Mouse (Mus musculus): ENCODE results near the gene Pklr. TPM values are rescaled to one million over a fixed set of nuclear protein-coding genes. Genes with fewer than 3 reads are reported as not detected.
"Not testable (repeated sequence)": the region's sequence is repeated elsewhere in the genome, so short reads cannot be mapped to it uniquely, and the experiment has no call there.

The Pklr gene
- total RNA-seq, 2 experiments from 2014 or later: 0.14 to 0.66 TPM

DNA sequence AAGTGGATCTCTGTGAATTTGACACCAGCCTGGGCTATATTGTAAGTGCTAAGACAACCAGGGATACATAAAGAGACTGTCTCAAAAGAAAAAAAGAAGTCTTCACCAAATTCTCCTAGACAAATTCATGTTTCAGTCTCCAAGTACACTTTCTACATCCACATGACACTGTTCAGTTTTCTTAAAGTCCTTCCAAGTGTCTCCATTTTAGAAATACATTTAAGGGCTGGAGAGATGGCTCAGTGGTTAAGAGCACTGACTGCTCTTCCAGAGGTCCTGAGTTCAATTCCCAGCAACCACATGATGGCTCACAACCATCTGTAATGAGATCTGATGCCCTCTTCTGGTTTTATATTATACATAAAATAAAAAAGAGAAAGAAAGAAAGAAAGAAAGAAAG is 25.3 kb downstream of the Pklr start:
- intact Hi-C loops (cut with DNase I); DNase-seq: not testable (repeated sequence)

DNA sequence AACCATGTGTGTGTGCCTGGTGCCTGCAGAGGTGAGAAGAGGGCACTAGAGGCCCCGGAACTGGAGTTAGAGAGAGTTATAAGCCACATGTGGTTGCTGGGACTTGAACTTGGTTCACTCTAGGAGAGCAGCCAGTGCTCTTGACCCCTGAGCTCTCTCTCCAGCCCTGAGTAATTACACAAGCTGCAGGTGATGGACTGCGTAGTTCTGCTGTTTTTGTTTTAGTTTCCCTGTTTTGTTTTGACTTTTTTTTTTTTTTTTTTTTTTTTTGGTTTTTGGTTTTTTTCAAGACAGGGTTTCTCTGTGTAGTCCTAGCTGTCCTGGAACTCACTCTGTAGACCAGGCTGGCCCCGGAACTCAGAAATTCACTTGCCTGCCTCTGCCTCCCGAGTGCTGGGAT is 25.8 kb downstream of the Pklr start:
- DNase-seq: no peak
- intact Hi-C loops (cut with DNase I): no loop called here

DNA sequence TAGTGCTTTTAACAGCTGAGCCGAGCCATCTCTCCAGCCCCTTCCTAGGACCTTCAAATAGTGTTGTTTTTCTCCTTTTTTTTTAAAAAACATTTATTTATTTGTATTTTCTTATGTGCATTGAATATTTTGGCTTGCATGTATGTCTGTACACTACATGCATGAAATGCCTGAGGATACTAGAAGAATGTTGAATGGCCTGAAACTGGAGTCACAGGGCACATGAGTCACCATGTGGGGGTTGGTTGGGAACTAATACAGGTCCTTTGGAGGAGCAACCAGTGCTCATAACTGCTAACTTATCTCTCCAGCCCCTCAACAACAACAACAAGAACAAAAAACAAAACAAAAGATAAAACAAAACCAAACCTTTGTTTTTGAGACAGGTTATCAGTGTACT is 27.2 kb downstream of the Pklr start:
- intact Hi-C loops (cut with DNase I): no loop called here
- DNase-seq: no peak

DNA sequence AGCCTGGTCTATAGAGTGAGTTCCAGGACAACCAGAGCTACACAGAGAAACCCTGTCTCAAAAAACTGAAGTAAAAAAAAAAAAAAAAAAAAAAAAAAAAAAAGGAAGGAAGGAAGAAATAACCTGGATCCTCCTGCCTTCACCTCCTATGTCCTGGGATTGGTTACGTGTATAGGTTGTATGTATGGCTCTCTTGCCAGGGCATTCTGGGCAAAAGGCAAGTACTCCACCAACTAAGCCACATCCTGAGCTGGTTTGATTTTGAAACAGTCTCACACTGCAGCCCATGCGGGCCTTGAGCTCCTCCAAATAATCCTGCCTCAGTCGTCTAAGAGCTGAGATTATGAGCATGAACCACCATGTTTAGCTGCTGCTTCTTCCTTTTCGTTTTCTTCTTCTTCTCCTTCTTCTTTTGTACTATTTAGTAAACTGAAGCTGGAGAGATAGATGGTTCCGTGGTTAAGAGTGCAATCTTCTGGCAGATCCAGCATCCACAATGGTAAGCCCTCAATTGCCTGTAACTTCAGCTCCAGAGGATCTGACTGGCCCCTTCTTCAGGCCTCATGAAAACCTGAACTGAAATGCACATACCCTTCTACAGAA is 27.8 kb downstream of the Pklr start:
- DNase-seq: no peak
- intact Hi-C loops (cut with DNase I): no loop called here

- intact Hi-C loops (cut with DNase I): no loop called here
- peak; percentile 94 for DNase-seq
These were observed 28.7 kb downstream of the Pklr start, which contains the start of gene Clk2 for GRCm38 (mm10) chr3:89164506-89165267. Gene Clk2, plus strand, starts transcription at chr3:89164795.

DNA sequence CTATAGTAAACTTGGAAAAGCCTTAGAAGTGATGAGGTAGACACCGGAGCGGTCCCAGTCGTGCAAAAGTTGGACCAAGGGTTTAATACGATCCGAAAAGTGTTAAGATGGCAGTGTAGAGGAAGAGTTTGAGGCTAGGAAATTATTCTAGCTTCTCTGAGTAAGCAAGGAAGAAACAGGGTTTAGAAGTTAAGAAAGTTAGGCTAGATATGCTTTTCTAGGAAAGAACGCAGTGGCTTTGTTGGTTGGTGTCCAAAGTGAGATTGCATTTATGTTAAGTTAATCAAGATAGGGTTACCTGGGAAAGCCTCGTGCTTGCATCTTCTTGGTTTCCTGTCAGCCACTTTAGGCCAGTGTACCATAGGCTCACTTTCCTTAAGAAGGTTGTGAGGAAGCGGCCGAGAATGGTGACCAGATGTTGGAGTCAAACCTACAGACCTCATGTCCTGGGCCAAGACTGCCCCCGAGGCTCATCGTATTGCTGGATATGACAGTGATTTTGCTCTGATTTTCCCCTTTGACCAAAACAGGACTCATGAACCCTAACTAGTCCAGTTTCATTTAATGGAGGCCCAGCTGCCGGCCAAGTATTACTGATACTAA is 29.4 kb downstream of the Pklr start:
- intact Hi-C loops (cut with DNase I): no loop called here
- DNase-seq: no peak

DNA sequence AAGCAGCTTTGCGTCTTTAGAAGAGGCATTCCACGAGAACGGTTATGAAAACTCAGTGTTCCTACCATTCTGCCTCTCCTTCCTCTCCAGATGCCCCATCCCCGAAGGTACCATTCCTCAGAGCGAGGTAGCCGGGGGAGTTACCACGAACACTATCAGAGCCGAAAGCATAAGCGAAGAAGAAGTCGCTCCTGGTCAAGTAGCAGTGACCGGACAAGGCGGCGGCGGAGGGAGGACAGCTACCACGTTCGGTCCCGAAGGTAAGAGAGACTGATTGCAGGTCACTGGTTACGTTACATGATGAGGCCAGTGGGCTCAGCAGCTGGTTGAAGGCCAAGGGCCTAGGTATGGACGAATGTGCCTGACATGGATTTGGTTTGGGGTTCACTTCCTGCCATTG is 31.0 kb downstream of the Pklr start:
- no peak for DNase-seq
- intact Hi-C loops (cut with DNase I): no loop called here

DNA sequence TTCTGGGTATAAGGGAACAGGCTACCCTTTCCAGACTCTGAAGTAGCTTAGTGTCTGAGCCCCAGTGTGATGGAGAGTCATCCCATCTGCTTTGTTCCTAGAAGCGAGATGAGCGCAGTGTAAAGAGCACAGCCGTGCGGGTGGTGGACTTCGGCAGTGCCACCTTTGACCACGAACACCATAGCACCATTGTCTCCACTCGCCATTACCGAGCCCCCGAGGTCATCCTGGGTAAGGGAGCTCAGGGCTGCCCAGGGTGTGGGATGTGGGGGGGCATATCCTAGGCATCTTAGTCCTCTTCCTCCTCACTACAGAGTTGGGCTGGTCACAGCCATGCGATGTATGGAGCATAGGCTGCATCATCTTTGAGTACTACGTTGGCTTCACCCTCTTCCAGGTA is 38.9 kb downstream of the Pklr start:
- intact Hi-C loops (cut with DNase I): loop anchor here (10.0 kb wide), 1 partner anchor 240 kb away; no protein-coding TSS in a partner anchor
- no peak for DNase-seq

DNA sequence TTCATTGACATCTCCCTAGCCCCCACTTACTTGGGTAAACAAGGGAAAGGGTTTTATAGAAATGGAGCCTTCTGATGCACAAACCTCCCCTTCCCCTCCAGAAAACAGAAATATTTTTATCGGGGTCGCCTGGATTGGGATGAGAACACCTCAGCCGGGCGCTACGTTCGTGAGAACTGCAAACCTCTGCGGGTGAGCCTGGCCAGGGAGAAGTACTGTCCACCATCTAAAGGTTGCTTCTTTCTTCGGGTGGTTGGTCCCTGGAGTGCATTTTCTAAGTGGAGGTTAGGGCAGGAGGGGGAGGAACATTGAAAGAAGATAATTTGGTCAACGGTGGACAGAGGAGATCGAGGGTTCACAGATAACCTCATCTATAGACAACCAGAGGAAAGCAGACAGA is 39.6 kb downstream of the Pklr start:
- intact Hi-C loops (cut with DNase I): loop anchor here (10.0 kb wide), 1 partner anchor 241 kb away; no protein-coding TSS in a partner anchor
- DNase-seq: no peak

DNA sequence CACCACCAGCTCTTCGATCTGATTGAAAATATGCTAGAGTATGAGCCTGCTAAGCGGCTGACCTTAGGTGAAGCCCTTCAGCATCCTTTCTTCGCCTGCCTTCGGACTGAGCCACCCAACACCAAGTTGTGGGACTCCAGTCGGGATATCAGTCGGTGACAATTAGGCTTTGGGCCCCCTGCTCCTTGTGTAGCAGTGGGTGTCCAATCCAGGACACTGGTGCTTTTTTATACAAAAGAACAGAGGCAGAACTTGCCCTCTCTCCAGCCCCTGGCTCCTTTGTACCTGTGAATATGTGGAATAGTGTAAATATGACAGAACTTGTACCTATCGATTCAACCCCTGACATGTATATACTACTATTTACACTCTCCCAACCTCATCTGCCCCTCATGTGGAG is 40.5 kb downstream of the Pklr start:
- intact Hi-C loops (cut with DNase I): loop anchor here (10.0 kb wide), 1 partner anchor 242 kb away; no protein-coding TSS in a partner anchor
- no peak for DNase-seq

GRCm38 (mm10) chr3:89177242-89178106 is 41.5 kb downstream of the Pklr start, which contains the start of gene Scamp3:
Gene Scamp3, plus strand, starts transcription at chr3:89177473.
- intact Hi-C loops (cut with DNase I): loop anchor here (10.0 kb wide), 1 partner anchor 243 kb away; no protein-coding TSS in a partner anchor
- DNase-seq: peak; percentile 86

- DNase-seq: no peak
- intact Hi-C loops (cut with DNase I): loop anchor here (10.0 kb wide), 1 partner anchor 243 kb away; no protein-coding TSS in a partner anchor
These were observed 42.1 kb downstream of the Pklr start for GRCm38 (mm10) chr3:89178107-89178385.

GRCm38 (mm10) chr3:89179056-89179455 is 43.1 kb downstream of the Pklr start:
- intact Hi-C loops (cut with DNase I): loop anchor here (10.0 kb wide), 1 partner anchor 244 kb away; no protein-coding TSS in a partner anchor
- DNase-seq: no peak

DNA sequence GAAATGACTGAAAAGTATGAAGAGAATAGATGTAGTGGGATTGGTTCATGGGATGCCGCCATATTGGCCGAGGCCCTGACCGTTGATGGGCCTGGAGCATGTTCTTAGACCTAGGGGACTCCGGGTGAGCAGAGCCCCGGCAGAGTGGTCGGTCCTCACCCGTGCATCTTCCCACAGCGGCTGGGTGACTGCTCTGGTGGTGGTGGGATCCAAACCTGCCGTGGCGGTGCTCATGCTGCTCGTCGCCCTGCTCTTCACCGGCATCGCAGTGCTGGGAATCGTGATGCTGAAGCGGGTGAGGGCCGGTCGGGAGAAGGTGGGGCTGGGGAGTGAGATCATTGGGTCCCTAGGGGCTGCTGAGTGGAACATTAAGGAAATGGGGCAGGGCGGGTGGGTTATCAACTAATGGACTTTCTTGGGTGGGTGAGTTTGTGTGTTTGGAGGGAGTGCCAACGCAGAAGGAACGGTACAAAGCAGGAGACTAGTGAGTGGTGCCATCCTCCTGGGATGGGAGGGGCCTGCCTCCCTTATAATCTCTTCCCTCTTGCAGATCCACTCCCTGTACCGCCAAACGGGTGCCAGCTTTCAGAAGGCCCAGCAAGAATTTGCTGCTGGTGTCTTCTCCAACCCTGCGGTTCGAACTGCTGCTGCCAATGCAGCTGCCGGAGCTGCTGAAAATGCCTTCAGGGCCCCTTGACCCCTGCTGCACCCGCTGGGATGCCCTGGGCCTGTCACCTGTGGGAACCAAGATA is 46.0 kb downstream of the Pklr start:
- DNase-seq: no peak
- intact Hi-C loops (cut with DNase I): no loop called here

GRCm38 (mm10) chr3:89182531-89183057 is 46.7 kb downstream of the Pklr start:
- DNase-seq: no peak
- intact Hi-C loops (cut with DNase I): no loop called here

GRCm38 (mm10) chr3:89183058-89183958 is 47.4 kb downstream of the Pklr start, which contains the start of gene Fam189b:
Gene Fam189b, plus strand, starts transcription at chr3:89183143.
- intact Hi-C loops (cut with DNase I): no loop called here
- DNase-seq: peak; percentile 90

DNA sequence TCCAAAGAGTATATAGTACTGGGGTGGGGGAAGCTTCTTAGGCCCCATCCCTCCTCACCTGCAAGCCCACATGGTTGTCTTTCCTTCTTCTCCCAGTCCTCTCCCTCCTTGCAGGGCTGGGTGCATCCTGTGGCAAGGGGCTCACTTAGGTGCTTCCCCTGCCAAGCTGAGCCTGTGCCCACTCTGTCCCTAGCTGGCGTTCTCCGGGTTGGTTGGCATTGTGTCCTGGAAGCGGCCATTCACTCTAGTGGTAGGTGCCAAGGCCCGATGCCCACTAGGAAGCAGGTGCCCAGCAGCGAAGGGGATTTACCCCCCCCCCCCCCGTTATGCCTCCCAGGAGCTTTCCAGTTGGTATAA is 48.0 kb downstream of the Pklr start:
- intact Hi-C loops (cut with DNase I): no loop called here
- peak; percentile 53 for DNase-seq

- DNase-seq: no peak
- intact Hi-C loops (cut with DNase I): no loop called here
These were observed 51.3 kb downstream of the Pklr start for GRCm38 (mm10) chr3:89187197-89187596.

Data from left cerebral cortex, postnatal 4 days (tissue).